Mouse (Mus musculus): ENCODE data around the gene Hbq1b. TPM values are rescaled to one million over a fixed set of nuclear protein-coding genes. Genes with fewer than 3 reads are reported as not detected.
"Not testable (repeated sequence)": the region's sequence is repeated elsewhere in the genome, so short reads cannot be mapped to it uniquely, and the experiment has no call there.

Hbq1b gene
- polyA plus RNA-seq, 1 experiment from 2014 or later, result 0.87 TPM

DNA sequence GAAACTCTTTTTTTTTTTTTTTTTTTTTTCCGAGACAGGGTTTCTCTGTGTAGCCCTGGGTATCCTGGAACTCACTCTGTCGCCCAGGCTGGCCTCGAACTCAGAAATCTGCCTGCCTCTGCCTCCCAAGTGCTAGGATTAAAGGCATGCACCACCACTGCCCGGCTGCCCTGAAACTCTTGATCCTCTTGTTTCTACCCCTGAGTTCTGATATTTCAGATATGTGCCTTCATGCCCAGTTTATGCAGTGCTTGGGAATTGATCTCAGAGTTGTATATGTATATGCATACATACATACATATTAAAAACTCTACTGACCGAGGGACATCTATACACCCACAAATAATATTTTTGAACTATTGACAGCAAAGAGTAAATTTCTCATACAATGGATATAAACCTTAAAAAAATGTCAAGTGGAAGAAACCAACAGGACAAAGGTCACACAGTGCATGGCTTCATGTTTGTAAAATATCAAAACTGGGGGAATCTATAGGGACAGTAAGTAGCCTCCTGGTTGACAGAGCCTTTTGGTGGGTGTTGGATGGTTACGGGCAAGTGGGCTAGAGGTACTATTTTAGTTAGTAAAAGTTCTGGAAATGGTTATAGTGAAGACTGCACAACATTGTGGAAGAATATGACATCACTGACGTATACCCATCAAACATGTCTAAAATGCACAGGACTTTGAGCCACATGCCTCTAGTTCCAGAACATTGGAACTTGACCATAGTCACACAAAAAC lies 1.6 kb upstream of the Hbq1b start:
- Histone ChIP-seq H3K36me3 (ENCODE audit: insufficient read depth, low read length) (no peaks in the 10 kb centered on the region), H3K9ac (ENCODE audit: low read depth, low read length) (no peak overlapping the region), H3K4me2 (ENCODE audit: low read length) (no peak overlapping the region), H3K4me3 (replicated peaks; ENCODE audit: low read depth, low read length) (no peak overlapping the region), H3K4me1 (replicated peaks; ENCODE audit: insufficient read depth, low read length) (no peaks in the 10 kb centered on the region), H3K27ac (no peak overlapping the region), H3K9me3 (replicated peaks; ENCODE audit: low read length) (no peaks in the 10 kb centered on the region), H3K27me3 (ENCODE audit: insufficient read depth, low read length) (no peaks in the 10 kb centered on the region)
- 85% methylated on average over 7 of the region's 7 CpGs for WGBS
- no peak for DNase-seq (ENCODE audit: low spot score)
- TF ChIP-seq CTCF (IDR thresholded peaks at IDR 0.05; ENCODE audit: low read depth), result no peak
- no peak for ATAC-seq (replicated peaks; ENCODE audit: low FRiP score, low read depth)

DNA sequence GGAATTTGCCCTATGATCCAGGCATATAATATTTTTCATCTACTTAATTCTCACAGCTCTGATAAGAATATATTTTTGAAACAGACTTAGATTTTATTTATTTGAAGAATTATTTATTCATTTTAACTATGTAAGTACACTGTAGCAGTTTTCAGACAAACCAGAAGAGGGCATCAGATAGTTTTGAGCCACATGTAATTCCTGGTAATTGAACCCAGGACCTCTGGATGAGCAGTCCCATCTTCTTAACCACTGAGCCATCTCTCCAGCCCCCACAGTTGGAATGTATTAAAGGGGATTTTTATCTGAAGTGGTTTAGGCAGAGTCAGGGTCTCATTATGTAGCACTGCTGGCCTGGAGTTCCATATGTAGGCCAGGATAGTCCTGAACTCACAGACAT lies 878 bp upstream of the Hbq1b start:
- not testable (repeated sequence) for H3K4me3 ChIP-seq (replicated peaks; ENCODE audit: low read depth, low read length); H3K4me1 ChIP-seq (replicated peaks; ENCODE audit: insufficient read depth, low read length); H3K9me3 ChIP-seq (replicated peaks; ENCODE audit: low read length); H3K9ac ChIP-seq (ENCODE audit: low read depth, low read length); H3K27me3 ChIP-seq (ENCODE audit: insufficient read depth, low read length); H3K27ac ChIP-seq; ATAC-seq (replicated peaks; ENCODE audit: low FRiP score, low read depth); H3K4me2 ChIP-seq (ENCODE audit: low read length); DNase-seq (ENCODE audit: low spot score); H3K36me3 ChIP-seq (ENCODE audit: insufficient read depth, low read length)

DNA sequence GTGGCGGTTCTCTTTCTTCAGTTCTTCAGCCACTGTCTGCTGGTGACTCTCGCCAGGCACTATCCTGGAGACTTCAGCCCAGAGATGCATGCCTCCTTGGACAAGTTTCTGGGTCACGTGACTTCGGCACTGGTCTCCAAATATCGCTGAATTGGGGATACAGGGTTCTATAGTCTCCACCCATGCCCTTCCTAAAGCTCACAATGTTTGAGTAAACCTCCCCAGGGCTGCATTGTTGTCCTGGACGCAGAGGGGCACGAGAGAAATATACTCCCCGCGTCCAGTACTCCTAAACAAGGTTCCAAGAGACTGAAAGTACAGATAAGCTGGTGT lies 694 bp downstream of the Hbq1b start:
- no peak for TF ChIP-seq CTCF (IDR thresholded peaks at IDR 0.05; ENCODE audit: low read depth)
- Histone ChIP-seq H3K4me1 (replicated peaks; ENCODE audit: insufficient read depth, low read length) (no peaks in the 10 kb centered on the region), H3K9ac (ENCODE audit: low read depth, low read length) (no peak overlapping the region), H3K9me3 (replicated peaks; ENCODE audit: low read length) (no peaks in the 10 kb centered on the region), H3K36me3 (ENCODE audit: insufficient read depth, low read length) (no peaks in the 10 kb centered on the region), H3K27me3 (ENCODE audit: insufficient read depth, low read length) (no peaks in the 10 kb centered on the region), H3K4me2 (ENCODE audit: low read length) (no peak overlapping the region), H3K4me3 (replicated peaks; ENCODE audit: low read depth, low read length) (no peak overlapping the region), H3K27ac (no peak overlapping the region)
- 70% methylated on average over 9 of the region's 9 CpGs for WGBS
- DNase-seq (ENCODE audit: low spot score) (no peak), ATAC-seq (replicated peaks; ENCODE audit: low FRiP score, low read depth) (no peak)

DNA sequence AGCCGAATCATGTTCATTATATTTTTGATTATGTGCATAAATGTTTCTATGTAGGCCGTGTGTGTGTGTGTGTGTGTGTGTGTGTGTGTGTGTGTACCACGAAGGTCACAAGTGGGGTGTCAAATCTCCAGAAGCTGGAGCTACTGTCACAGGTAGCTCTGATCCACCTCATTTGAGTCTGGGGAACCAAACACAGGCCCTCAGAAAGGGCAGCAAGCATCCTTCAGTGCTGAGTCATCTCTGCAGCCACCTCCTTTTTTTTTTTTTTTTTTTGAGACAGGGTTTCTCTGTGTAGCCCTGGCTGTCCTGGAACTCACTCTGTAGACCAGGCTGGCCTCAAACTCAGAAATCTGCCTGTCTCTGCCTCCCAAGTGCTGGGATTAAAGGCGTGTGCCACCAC lies 6.1 kb downstream of the Hbq1b start:
- not testable (repeated sequence) for H3K27me3 ChIP-seq (ENCODE audit: insufficient read depth, low read length); H3K4me1 ChIP-seq (replicated peaks; ENCODE audit: insufficient read depth, low read length); H3K9me3 ChIP-seq (replicated peaks; ENCODE audit: low read length); H3K9ac ChIP-seq (ENCODE audit: low read depth, low read length); H3K36me3 ChIP-seq (ENCODE audit: insufficient read depth, low read length); DNase-seq (ENCODE audit: low spot score); H3K4me3 ChIP-seq (replicated peaks; ENCODE audit: low read depth, low read length); H3K27ac ChIP-seq; ATAC-seq (replicated peaks; ENCODE audit: low FRiP score, low read depth); H3K4me2 ChIP-seq (ENCODE audit: low read length)
- 79% methylated on average over 4 of the region's 4 CpGs for WGBS

DNA sequence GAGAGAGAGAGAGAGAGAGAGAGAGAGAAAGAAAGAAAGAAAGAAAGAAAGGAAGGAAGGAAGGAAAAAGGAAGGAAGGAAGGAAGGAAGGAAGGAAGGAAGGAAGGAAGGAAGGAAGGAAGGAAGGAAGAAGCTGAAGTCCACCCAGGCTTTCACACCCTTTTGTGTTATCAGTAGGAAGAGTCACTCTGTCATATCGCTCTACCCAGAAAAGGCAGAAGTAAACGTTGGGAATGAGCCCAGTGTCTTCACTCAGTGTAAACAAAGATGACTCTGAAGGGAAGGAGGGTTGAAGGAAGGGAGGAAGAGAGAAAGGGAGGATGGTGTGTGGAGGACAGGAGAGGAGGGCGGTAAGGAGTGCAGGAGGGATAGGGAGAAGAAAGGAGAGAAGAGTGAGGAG lies 6.7 kb downstream of the Hbq1b start:
- not testable (repeated sequence) for H3K9me3 ChIP-seq (replicated peaks; ENCODE audit: low read length); DNase-seq (ENCODE audit: low spot score); ATAC-seq (replicated peaks; ENCODE audit: low FRiP score, low read depth); H3K27ac ChIP-seq; H3K4me3 ChIP-seq (replicated peaks; ENCODE audit: low read depth, low read length); H3K4me1 ChIP-seq (replicated peaks; ENCODE audit: insufficient read depth, low read length); H3K9ac ChIP-seq (ENCODE audit: low read depth, low read length); H3K4me2 ChIP-seq (ENCODE audit: low read length); H3K27me3 ChIP-seq (ENCODE audit: insufficient read depth, low read length); H3K36me3 ChIP-seq (ENCODE audit: insufficient read depth, low read length)
- 55% methylated on average over 3 of the region's 3 CpGs for WGBS

DNA sequence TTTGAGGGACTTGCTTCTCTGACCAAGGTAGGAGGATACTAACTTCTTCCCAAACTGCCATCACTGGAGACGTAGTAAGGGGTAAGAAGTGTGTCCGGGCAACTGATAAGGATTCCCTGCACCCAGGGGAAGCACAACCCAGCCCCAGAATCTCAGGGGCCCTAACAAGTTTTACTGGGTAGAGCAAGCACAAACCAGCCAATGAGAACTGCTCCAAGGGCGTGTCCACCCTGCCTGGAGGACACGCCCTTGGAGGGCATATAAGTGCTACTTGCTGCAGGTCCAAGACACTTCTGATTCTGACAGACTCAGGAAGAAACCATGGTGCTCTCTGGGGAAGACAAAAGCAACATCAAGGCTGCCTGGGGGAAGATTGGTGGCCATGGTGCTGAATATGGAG lies 9.4 kb downstream of the Hbq1b start, which contains the start of gene Hba-a2:
TSS of gene Hba-a2 (plus strand) at position 287 of the 400 bp plus-strand sequence.
- H3K4me2 ChIP-seq (ENCODE audit: low read length); H3K9me3 ChIP-seq (replicated peaks; ENCODE audit: low read length); ATAC-seq (replicated peaks; ENCODE audit: low FRiP score, low read depth); DNase-seq (ENCODE audit: low spot score); H3K36me3 ChIP-seq (ENCODE audit: insufficient read depth, low read length); H3K27me3 ChIP-seq (ENCODE audit: insufficient read depth, low read length); H3K4me1 ChIP-seq (replicated peaks; ENCODE audit: insufficient read depth, low read length); H3K4me3 ChIP-seq (replicated peaks; ENCODE audit: low read depth, low read length); H3K9ac ChIP-seq (ENCODE audit: low read depth, low read length); H3K27ac ChIP-seq: not testable (repeated sequence)
- no CpG with 5 or more reads among the region's 4 CpGs for WGBS

DNA sequence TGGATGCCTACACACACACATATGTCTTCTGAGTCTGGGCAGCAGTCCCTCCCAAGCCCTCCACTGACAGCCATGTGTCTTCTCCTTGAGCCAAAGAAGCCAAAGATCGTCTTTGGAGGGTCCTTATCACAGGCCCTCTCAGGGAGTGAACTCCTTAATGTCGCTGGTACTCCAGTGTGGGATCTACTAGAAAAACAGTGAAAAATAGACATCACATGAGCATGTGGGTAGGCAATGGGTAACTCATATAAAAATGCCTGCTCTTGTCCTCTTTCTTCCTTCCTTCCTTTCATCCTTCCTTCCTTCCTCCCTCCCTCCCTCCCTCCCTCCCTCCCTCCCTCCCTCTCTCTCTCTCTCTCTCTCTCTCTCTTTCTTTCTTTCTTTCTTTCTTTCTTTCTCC lies 10.7 kb downstream of the Hbq1b start:
- ATAC-seq (replicated peaks; ENCODE audit: low FRiP score, low read depth); DNase-seq (ENCODE audit: low spot score); H3K4me1 ChIP-seq (replicated peaks; ENCODE audit: insufficient read depth, low read length); H3K4me2 ChIP-seq (ENCODE audit: low read length); H3K9me3 ChIP-seq (replicated peaks; ENCODE audit: low read length); H3K9ac ChIP-seq (ENCODE audit: low read depth, low read length); H3K27me3 ChIP-seq (ENCODE audit: insufficient read depth, low read length); H3K4me3 ChIP-seq (replicated peaks; ENCODE audit: low read depth, low read length); H3K27ac ChIP-seq; H3K36me3 ChIP-seq (ENCODE audit: insufficient read depth, low read length): not testable (repeated sequence)
- 43% methylated on average over 2 of the region's 2 CpGs for WGBS

Measured in kidney, postnatal 0 days (tissue).